Mouse (Mus musculus) bone marrow, adult 2 months (tissue): ENCODE measurements at regions not wholly inside any gene's neighbourhood (a gene's known extent, or its start where the extent isn't known, plus 50 kb on each side); places are given as distances from the start of the nearest gene placed in this dataset.

Experiments used
- CTCF ChIP-seq: fragments of 200-500 bp; IDR thresholded peaks from 2 replicates; pipeline ENCODE4 v1.5.1; 2011; ENCODE audit warnings: low read length, control low read depth; ENCODE audit not compliant: control insufficient read depth, insufficient read depth
- POLR2A ChIP-seq: fragments of 200-500 bp; IDR thresholded peaks from 2 replicates; pipeline ENCODE4 v1.6.1; 2011; ENCODE audit warnings: low read depth, mild to moderate bottlenecking, control low read depth, low read length, borderline replicate concordance; ENCODE audit not compliant: control insufficient read depth

DNA sequence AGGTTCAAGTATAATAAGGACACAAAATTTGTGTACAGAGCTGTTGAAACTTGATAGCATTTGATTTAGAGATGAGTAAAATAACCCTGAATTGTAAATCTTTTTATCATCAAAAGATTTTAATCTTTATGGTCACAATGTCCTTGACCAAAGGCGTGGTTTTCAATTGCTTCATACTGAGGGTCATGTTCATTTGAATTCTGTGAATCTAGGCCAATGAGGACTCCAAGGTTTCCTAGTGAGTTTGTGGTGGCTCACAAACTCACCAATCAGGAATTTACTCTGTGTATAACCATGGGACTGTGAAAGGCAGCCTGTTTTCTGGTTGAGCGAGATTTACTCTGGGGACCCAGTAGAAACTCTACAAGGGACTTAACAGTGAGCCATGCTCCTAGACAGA, 1269.2 kb downstream of the Gsdmc2 start:
- no peak for TF ChIP-seq POLR2A
- no peak for TF ChIP-seq CTCF
